Mouse (Mus musculus): ENCODE data around the gene Trit1. TPM values are rescaled to one million over a fixed set of nuclear protein-coding genes. Genes with fewer than 3 reads are reported as not detected.
"Not testable (repeated sequence)": the region's sequence is repeated elsewhere in the genome, so short reads cannot be mapped to it uniquely, and the experiment has no call there.

The Trit1 gene
- polyA plus RNA-seq, 1 experiment from 2014 or later: 21.6 TPM

DNA sequence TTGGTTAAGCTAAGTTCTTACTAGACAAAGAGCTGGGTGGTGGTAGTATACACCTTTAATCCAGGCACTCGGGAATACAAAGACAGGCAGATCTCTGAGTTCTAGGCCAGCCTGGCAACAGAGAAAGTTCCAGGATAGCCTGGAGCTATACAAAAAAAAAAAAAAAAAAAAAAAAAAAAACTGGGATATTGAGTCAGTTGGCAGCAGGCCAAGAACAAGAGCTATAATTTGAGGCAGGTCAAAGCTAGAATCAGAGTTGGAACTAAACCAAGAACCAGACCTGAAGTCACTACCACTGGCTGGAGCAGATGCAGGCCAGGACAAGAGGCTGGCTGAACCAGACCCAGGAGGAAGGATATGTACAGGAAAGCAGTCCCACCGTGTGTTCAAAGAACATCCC, 35.7 kb upstream of the Trit1 start:
- WGBS: 77% methylated on average over 2 of the region's 2 CpGs
- Histone ChIP-seq H3K9ac (ENCODE audit: low read length) (no peak overlapping the region), H3K4me2 (ENCODE audit: low read depth, low read length, severe bottlenecking) (no peak overlapping the region), H3K36me3 (ENCODE audit: control insufficient read depth, insufficient read depth, low read length) (no peaks in the 10 kb centered on the region), H3K4me3 (ENCODE audit: low read depth, low read length) (no peak overlapping the region), H3K4me1 (replicated peaks; ENCODE audit: control insufficient read depth, insufficient read depth, low read length) (peaks cover 2% of the 10 kb centered on the region; the same call in 1 of the 2 replicates), H3K27me3 (ENCODE audit: control insufficient read depth, insufficient read depth, low read length) (peaks cover 2% of the 10 kb centered on the region; the same call in 1 of the 2 replicates), H3K27ac (ENCODE audit: low read depth, low read length) (no peak overlapping the region), H3K9me3 (ENCODE audit: control insufficient read depth, low read length) (no peaks in the 10 kb centered on the region)
- ATAC-seq (replicated peaks; ENCODE audit: low FRiP score) (no peak), DNase-seq (ENCODE audit: low spot score) (no peak)

DNA sequence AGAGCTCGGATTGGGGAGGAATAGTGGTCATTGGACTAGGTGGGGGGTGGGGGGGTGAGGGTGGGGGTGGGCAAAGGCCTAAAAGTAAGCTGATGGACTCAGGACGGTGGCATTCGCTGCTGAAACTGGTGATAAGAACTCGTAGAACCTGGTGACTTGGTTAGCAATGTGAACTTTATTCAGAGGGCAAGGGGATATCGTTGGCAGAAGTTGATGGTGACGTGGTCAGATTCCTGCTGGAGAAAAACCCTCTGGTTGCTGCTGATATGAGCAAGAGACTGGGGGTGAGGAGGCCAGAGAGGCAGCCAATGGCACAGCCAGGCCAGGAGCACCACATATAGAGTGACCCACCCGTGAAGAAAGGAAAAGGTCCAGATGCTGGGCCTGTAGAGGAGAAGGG, 35.2 kb upstream of the Trit1 start:
- no peak for ATAC-seq (replicated peaks; ENCODE audit: low FRiP score)
- Histone ChIP-seq H3K9ac (ENCODE audit: low read length) (no peak overlapping the region), H3K27ac (ENCODE audit: low read depth, low read length) (no peak overlapping the region), H3K36me3 (ENCODE audit: control insufficient read depth, insufficient read depth, low read length) (no peaks in the 10 kb centered on the region), H3K4me2 (ENCODE audit: low read depth, low read length, severe bottlenecking) (no peak overlapping the region), H3K27me3 (ENCODE audit: control insufficient read depth, insufficient read depth, low read length) (peaks cover 2% of the 10 kb centered on the region; the same call in 1 of the 2 replicates), H3K9me3 (ENCODE audit: control insufficient read depth, low read length) (no peaks in the 10 kb centered on the region), H3K4me1 (replicated peaks; ENCODE audit: control insufficient read depth, insufficient read depth, low read length) (peaks cover 2% of the 10 kb centered on the region; the same call in 1 of the 2 replicates), H3K4me3 (ENCODE audit: low read depth, low read length) (no peak overlapping the region)
- DNase-seq (ENCODE audit: low spot score): no peak
- 92% methylated on average over 7 of the region's 7 CpGs for WGBS

DNA sequence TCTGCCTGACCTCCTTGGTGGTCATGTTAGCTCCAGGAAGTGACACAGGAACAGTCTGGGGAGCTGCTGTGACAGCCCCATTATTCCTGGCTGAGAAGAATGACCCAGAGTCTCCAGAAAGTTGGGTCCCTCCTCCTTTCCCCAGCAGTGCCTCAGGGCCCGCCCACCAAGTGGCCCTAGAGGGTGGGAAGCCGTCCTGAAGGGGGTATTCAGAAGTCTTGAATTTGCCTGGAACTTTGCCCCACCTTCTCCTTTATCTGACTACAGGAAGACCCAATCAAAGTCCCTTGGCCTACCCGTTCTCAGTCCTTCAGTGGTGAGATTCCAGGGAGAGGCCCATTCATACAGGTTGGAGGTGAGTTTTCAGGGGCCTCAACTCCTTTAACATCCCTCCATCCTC, 34.5 kb upstream of the Trit1 start:
- no peak overlapping the region for H3K4me2 ChIP-seq (ENCODE audit: low read depth, low read length, severe bottlenecking)
- no peaks in the 10 kb centered on the region for H3K9me3 ChIP-seq (ENCODE audit: control insufficient read depth, low read length)
- H3K4me3 ChIP-seq (ENCODE audit: low read depth, low read length): no peak overlapping the region
- H3K4me1 ChIP-seq (replicated peaks; ENCODE audit: control insufficient read depth, insufficient read depth, low read length): peaks cover 2% of the 10 kb centered on the region; the same call in 1 of the 2 replicates
- peaks cover 2% of the 10 kb centered on the region; the same call in 1 of the 2 replicates for H3K27me3 ChIP-seq (ENCODE audit: control insufficient read depth, insufficient read depth, low read length)
- no peaks in the 10 kb centered on the region for H3K36me3 ChIP-seq (ENCODE audit: control insufficient read depth, insufficient read depth, low read length)
- DNase-seq (ENCODE audit: low spot score) (no peak), ATAC-seq (replicated peaks; ENCODE audit: low FRiP score) (no peak)
- WGBS: 53% methylated on average over 3 of the region's 3 CpGs
- H3K9ac ChIP-seq (ENCODE audit: low read length): no peak overlapping the region
- no peak overlapping the region for H3K27ac ChIP-seq (ENCODE audit: low read depth, low read length)

DNA sequence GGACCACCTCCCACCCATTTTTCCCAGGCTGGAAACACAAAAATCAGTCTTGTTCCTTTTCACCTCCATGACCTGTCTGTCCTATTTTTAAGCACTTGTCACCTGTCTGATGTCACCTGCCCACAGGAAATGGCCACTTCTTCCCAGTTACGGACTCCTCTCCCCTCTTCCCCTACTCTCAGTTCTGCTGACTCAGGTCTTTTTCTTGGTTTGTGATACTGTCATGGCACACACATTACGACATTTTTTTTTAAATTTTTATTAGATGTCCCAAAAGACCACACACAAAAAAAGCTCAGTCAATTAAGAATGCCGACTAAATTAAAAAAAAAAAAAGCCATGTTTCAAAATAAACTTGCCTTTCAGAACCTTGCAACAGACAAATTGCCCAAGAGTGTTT, 33.9 kb upstream of the Trit1 start:
- 70% methylated on average over 3 of the region's 3 CpGs for WGBS
- DNase-seq (ENCODE audit: low spot score) (no peak), ATAC-seq (replicated peaks; ENCODE audit: low FRiP score) (no peak)

DNA sequence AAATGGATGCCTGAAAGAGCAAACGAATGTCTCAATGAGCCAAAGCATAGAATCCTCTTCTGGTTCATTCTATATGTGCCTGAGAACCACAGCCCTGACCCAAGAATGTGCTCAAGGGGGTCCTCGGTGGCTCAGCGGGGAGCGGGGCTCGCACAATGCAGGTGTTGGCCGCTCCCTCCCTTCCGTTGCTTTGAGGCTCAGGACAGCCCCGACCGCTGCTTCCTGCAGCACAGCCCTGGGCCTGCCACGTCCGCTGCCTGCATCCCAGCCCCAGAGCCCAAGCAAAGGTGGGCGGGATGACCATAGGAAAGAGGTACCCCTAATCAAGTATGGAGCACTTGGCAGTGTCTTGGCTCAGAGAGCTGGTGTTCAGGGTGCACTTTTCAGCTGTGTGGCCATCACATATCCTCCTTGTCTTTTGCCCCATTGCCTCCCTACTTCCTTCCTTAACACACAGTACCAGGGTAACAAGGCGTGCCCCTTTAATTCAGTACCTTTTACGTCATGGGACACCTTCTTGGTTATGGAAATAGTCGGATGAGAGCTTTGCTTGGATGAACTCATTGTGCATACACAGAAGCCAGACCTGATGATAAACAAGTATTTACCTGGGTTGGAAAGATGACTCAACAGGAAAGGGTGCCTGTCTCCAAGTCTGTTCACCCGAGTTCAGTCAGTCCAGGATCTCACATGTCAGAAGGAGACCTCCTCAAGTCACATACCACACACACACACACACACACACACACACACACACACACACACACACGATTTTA, 32.7 kb upstream of the Trit1 start:
- Histone ChIP-seq H3K4me2 (ENCODE audit: low read depth, low read length, severe bottlenecking) (peak overlapping the region; percentile 40; the same call in 1 of the 2 replicates), H3K9me3 (ENCODE audit: control insufficient read depth, low read length) (no peaks in the 10 kb centered on the region), H3K36me3 (ENCODE audit: control insufficient read depth, insufficient read depth, low read length) (no peaks in the 10 kb centered on the region), H3K27me3 (ENCODE audit: control insufficient read depth, insufficient read depth, low read length) (peaks cover 2% of the 10 kb centered on the region; the same call in 1 of the 2 replicates), H3K27ac (ENCODE audit: low read depth, low read length) (no peak overlapping the region), H3K4me3 (ENCODE audit: low read depth, low read length) (0 out of 2 replicates have a peak overlapping the region, but pooled peaks have one; percentile 7), H3K9ac (ENCODE audit: low read length) (no peak overlapping the region), H3K4me1 (replicated peaks; ENCODE audit: control insufficient read depth, insufficient read depth, low read length) (peaks cover 2% of the 10 kb centered on the region; the same call in 1 of the 2 replicates)
- 22% methylated on average over 17 of the region's 17 CpGs for WGBS
- DNase-seq (ENCODE audit: low spot score) (no peak), ATAC-seq (replicated peaks; ENCODE audit: low FRiP score) (0 out of 2 replicates have a peak, but pooled peaks have one; percentile 6)

More for the DNA sequence above, 33.9 kb upstream of the Trit1 start:
- Histone ChIP-seq H3K27me3 (ENCODE audit: control insufficient read depth, insufficient read depth, low read length) (peaks cover 2% of the 10 kb centered on the region; the same call in 1 of the 2 replicates), H3K9ac (ENCODE audit: low read length) (no peak overlapping the region), H3K4me1 (replicated peaks; ENCODE audit: control insufficient read depth, insufficient read depth, low read length) (peaks cover 2% of the 10 kb centered on the region; the same call in 1 of the 2 replicates), H3K27ac (ENCODE audit: low read depth, low read length) (no peak overlapping the region), H3K4me2 (ENCODE audit: low read depth, low read length, severe bottlenecking) (no peak overlapping the region), H3K4me3 (ENCODE audit: low read depth, low read length) (no peak overlapping the region), H3K9me3 (ENCODE audit: control insufficient read depth, low read length) (no peaks in the 10 kb centered on the region), H3K36me3 (ENCODE audit: control insufficient read depth, insufficient read depth, low read length) (no peaks in the 10 kb centered on the region)

DNA sequence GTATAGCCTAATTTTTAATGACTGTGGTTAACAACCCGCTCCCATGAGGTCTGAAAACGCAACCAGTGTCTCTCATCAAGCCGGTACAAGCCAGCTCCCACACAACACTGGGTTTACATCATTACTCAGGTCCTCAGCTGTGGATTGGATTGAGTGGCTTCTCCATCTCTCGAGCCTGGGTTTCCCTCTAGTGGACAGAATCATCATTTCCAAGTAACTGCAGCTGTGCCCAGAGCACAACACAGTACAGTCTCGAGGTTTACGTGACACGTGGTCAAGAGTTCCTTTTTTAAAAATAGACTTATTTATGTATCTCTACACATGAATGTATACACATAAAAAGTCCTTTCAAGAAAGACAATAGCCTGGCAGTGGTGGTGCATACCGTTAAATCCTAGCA, 31.3 kb upstream of the Trit1 start:
- Histone ChIP-seq H3K4me1 (replicated peaks; ENCODE audit: control insufficient read depth, insufficient read depth, low read length) (peaks cover 2% of the 10 kb centered on the region; the same call in 1 of the 2 replicates), H3K27ac (ENCODE audit: low read depth, low read length) (no peak overlapping the region), H3K4me2 (ENCODE audit: low read depth, low read length, severe bottlenecking) (no peak overlapping the region), H3K36me3 (ENCODE audit: control insufficient read depth, insufficient read depth, low read length) (no peaks in the 10 kb centered on the region), H3K9ac (ENCODE audit: low read length) (no peak overlapping the region), H3K27me3 (ENCODE audit: control insufficient read depth, insufficient read depth, low read length) (peaks cover 2% of the 10 kb centered on the region; the same call in 1 of the 2 replicates), H3K9me3 (ENCODE audit: control insufficient read depth, low read length) (no peaks in the 10 kb centered on the region), H3K4me3 (ENCODE audit: low read depth, low read length) (no peak overlapping the region)
- WGBS: 57% methylated on average over 8 of the region's 8 CpGs
- DNase-seq (ENCODE audit: low spot score) (no peak), ATAC-seq (replicated peaks; ENCODE audit: low FRiP score) (peak; percentile 73)

DNA sequence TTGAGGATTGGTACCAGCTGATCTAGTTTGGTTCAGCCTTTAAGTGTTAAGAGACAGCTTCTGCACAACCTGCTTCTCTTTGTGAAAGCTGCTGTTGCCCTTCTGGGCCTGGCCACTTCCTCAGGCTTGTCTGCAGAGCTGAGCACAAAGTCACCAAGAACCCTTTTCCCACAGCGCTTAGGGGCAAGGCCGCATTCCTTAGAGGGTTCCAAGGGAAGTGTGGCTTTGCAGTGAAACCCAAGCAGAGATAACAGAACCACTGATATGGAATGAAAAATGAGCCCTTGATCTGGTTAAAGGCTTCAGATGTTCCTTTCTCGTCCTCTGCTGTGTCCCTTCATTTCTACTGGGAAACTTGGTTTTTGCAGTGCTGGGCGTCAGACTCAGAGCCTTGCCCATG, 29.0 kb upstream of the Trit1 start:
- 86% methylated on average over 4 of the region's 4 CpGs for WGBS
- H3K9ac ChIP-seq (ENCODE audit: low read length): no peak overlapping the region
- no peaks in the 10 kb centered on the region for H3K36me3 ChIP-seq (ENCODE audit: control insufficient read depth, insufficient read depth, low read length)
- ATAC-seq (replicated peaks; ENCODE audit: low FRiP score) (no peak), DNase-seq (ENCODE audit: low spot score) (no peak)
- peaks cover 2% of the 10 kb centered on the region; the same call in 1 of the 2 replicates for H3K4me1 ChIP-seq (replicated peaks; ENCODE audit: control insufficient read depth, insufficient read depth, low read length)
- H3K27ac ChIP-seq (ENCODE audit: low read depth, low read length): no peak overlapping the region
- H3K4me3 ChIP-seq (ENCODE audit: low read depth, low read length): no peak overlapping the region
- peaks cover 2% of the 10 kb centered on the region; the same call in 1 of the 2 replicates for H3K27me3 ChIP-seq (ENCODE audit: control insufficient read depth, insufficient read depth, low read length)
- H3K9me3 ChIP-seq (ENCODE audit: control insufficient read depth, low read length): no peaks in the 10 kb centered on the region
- no peak overlapping the region for H3K4me2 ChIP-seq (ENCODE audit: low read depth, low read length, severe bottlenecking)

DNA sequence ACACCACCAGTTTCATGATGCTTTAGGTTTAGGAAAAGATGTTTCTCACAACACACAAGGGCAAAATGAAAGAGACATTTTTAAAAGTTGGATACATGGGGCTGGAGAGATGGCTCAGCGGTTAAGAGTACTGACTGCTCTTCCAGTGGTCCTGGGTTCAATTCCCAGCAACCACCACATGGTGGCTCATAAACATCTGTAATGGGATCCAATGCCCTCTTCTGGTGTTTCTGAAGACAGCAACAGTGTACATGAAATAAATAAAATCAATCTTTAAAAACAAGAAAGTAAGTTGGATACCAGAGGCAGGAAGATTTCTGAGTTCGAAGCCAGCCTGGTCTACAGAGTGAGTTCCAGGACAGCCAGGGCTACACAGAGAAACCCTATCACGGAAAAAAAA, 28.4 kb upstream of the Trit1 start:
- DNase-seq (ENCODE audit: low spot score); H3K4me3 ChIP-seq (ENCODE audit: low read depth, low read length); H3K36me3 ChIP-seq (ENCODE audit: control insufficient read depth, insufficient read depth, low read length); ATAC-seq (replicated peaks; ENCODE audit: low FRiP score); H3K4me1 ChIP-seq (replicated peaks; ENCODE audit: control insufficient read depth, insufficient read depth, low read length); H3K27me3 ChIP-seq (ENCODE audit: control insufficient read depth, insufficient read depth, low read length); H3K9me3 ChIP-seq (ENCODE audit: control insufficient read depth, low read length); H3K9ac ChIP-seq (ENCODE audit: low read length); H3K27ac ChIP-seq (ENCODE audit: low read depth, low read length); H3K4me2 ChIP-seq (ENCODE audit: low read depth, low read length, severe bottlenecking): not testable (repeated sequence)
- WGBS: 56% methylated on average over 3 of the region's 3 CpGs
